Mouse (Mus musculus) inflammation-experienced regulatory T-cells, adult 6 months (primary cell): ENCODE results near the gene Vmn1r79. TPM values are rescaled to one million over a fixed set of nuclear protein-coding genes. Genes with fewer than 3 reads are reported as not detected.
"Not testable (repeated sequence)": the region's sequence is repeated elsewhere in the genome, so short reads cannot be mapped to it uniquely, and the experiment has no call there.

Source experiments
- ATAC-seq: one replicate; pipeline ENCODE4 v1.8.0; 2017
- polyA plus RNA-seq, 3 experiments: library from polyadenylated mRNA; unstranded; fragments of 100-300 nt; shearing (Covaris generic); gene quantifications; one replicate each; pipeline ENCODE4 v1.2.1; 2017

Vmn1r79 gene
- not detected for polyA plus RNA-seq

DNA sequence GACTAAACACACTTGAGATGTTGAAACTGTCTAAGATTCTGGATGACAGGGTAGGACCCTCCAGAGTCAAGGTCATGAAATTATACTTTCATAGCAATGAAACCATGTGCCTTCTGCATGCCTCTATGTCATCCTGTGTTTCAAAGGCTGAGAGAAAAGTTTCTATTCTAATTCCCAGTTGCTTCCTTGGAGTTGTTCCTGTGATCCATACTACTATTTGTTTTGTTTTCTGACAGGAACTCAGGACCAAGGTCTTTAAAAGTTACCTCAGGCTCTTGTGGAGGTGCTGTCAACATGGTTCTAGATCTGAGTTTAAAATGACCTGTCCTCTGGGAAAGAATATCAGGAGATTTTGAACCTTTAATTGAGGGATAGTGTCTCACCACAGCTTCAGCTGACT is at the start of gene Vmn1r79:
TSS of gene Vmn1r79 (plus strand) at position 301 of the 400 bp plus-strand sequence.
- not testable (repeated sequence) for ATAC-seq

GRCm38 (mm10) chr7:12149957-12150356 is 21.1 kb upstream of the Vmn1r79 start, which contains the start of gene Vmn1r78:
Vmn1r78 (plus strand) TSS chr7:12150257.
- ATAC-seq = no peak

- peak; percentile 65 for ATAC-seq
These were observed 14.6 kb upstream of the Vmn1r79 start for GRCm38 (mm10) chr7:12156463-12156862.

GRCm38 (mm10) chr7:12172926-12173325 is 1.8 kb downstream of the Vmn1r79 start:
- not testable (repeated sequence) for ATAC-seq

GRCm38 (mm10) chr7:12188986-12189385 is 17.9 kb downstream of the Vmn1r79 start, which contains the start of gene Vmn1r80:
Vmn1r80 (plus strand) TSS chr7:12189286.
- ATAC-seq = no peak

DNA sequence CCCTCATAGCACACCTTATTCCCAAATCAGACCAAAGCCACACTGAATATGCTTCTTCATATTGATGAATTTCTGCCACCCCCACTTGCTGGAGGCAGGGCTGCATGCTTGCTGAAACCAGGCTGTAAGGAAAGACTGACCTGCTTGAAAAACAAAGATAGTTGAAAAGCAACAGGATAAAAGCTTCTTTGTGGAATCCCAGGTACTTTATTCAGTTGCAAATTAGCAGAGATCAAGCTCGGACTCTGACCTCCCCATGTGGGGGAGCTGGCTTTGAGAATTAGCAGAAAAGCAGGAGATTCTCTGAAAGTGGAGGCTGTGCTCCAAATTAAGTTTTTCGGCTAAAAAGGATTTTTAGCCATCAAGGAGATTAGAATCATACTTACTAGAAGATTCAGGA is 33.1 kb downstream of the Vmn1r79 start:
- no peak for ATAC-seq

Other genes starting within 250 kb of the Vmn1r79 start
- under 1 TPM in 1 of 3 experiments, not detected in 2; 0.05 TPM for gene Vmn1r76, start 233.1 kb upstream of the Vmn1r79 start, polyA plus RNA-seq
- under 1 TPM in 1 of 3 experiments, not detected in 2; 0.04 TPM for gene Vmn1r77, start 134.5 kb upstream of the Vmn1r79 start, polyA plus RNA-seq
- not detected for gene Vmn1r78, start 21.0 kb upstream of the Vmn1r79 start, polyA plus RNA-seq
- not detected for gene Vmn1r80, start 18.0 kb downstream of the Vmn1r79 start, polyA plus RNA-seq
- gene Vmn1r81, start 97.0 kb downstream of the Vmn1r79 start, polyA plus RNA-seq = under 1 TPM in 2 of 3 experiments, not detected in 1; 0.04 to 0.07 TPM
- not detected for gene Vmn1r82, start 129.2 kb downstream of the Vmn1r79 start, polyA plus RNA-seq
- not detected for gene Vmn1r83, start 158.2 kb downstream of the Vmn1r79 start, polyA plus RNA-seq
- under 1 TPM in 1 of 3 experiments, not detected in 2; 0.31 TPM for gene Vmn1r84, start 198.0 kb downstream of the Vmn1r79 start, polyA plus RNA-seq